8 mouse cellular contexts compared by ENCODE assay signal in genomic region chr11:78327634-78328511, GRCm38 (mm10). TPM values are rescaled to one million over a fixed set of nuclear protein-coding genes. Genes with fewer than 3 reads are reported as not detected.
DNase-seq lines count a peak whose midpoint lies in the region; ATAC-seq and TF ChIP-seq lines count a peak whose summit lies in the region.

Gene Pigs, plus strand, starts transcription at chr11:78328415.

- peak in 1 of 3 experiments; percentile 18; a peak in 1 of 6 replicates for TF ChIP-seq CTCF in MEL (IDR thresholded peaks at IDR 0.05 in 2 of 3, conservative IDR thresholded peaks at IDR 0.05 in 1 of 3; ENCODE audit: control insufficient read depth in 1 of 3, insufficient read depth in 1 of 3, low read depth in 2 of 3, low read length in 3 of 3, poor library complexity in 1 of 3, severe bottlenecking in 1 of 3)
- no peak for TF ChIP-seq CTCF in cerebellum, adult 2 months (IDR thresholded peaks at IDR 0.05; ENCODE audit: borderline replicate concordance, insufficient read depth, low read depth, low read length)

- peaks cover 8% of the 10 kb centered on the region for H3K79me2 ChIP-seq in MEL (ENCODE audit: control insufficient read depth, insufficient read depth, low read length, poor library complexity)

- no peaks in the 10 kb centered on the region for H3K9me3 ChIP-seq in MEL (replicated peaks; ENCODE audit: insufficient read depth, low read length)
- no peaks in the 10 kb centered on the region for H3K9me3 ChIP-seq in lung, embryonic 16.5 days (ENCODE audit: control insufficient read depth, low read length)

- H3K27ac ChIP-seq in MEL (ENCODE audit: control insufficient read depth, low read depth, low read length) = peak within 1 kb of the TSS; percentile 61
- 0 out of 2 replicates have a peak within 1 kb of the TSS, but pooled peaks have one; percentile 55 for H3K27ac ChIP-seq in cerebellum, adult 2 months (ENCODE audit: insufficient read depth, low read length)
- peak within 1 kb of the TSS; percentile 55; the same call in 1 of the 2 replicates for H3K27ac ChIP-seq in lung, embryonic 16.5 days (ENCODE audit: low read length)

- WGBS in cerebellum, adult 2 months = 11% methylated on average over 37 of the region's 37 CpGs
- 10% methylated on average over 37 of the region's 37 CpGs for WGBS in lung, embryonic 16.5 days

- peak; percentile 98 to 99 for ATAC-seq in hematopoietic stem cell, adult 5-6 weeks (replicated peaks in 1 of 2; ENCODE audit: insufficient read depth in 1 of 2, low FRiP score in 2 of 2, low TSS enrichment in 1 of 2, low read depth in 1 of 2, poor library complexity in 2 of 2, severe bottlenecking in 2 of 2)
- ATAC-seq in lung, embryonic 16.5 days (ENCODE audit: low read depth) = peak; percentile 98

- H3K27me3 ChIP-seq in MEL (ENCODE audit: control insufficient read depth in 1 of 2, insufficient read depth in 2 of 2, low read length in 2 of 2) = no peaks in the 10 kb centered on the region
- no peaks in the 10 kb centered on the region for H3K27me3 ChIP-seq in cerebellum, adult 2 months (ENCODE audit: control insufficient read depth, insufficient read depth, low read length)
- no peaks in the 10 kb centered on the region for H3K27me3 ChIP-seq in lung, embryonic 16.5 days (ENCODE audit: control insufficient read depth, insufficient read depth, low read depth, low read length)

- H3K9ac ChIP-seq in MEL (ENCODE audit: control insufficient read depth, low read depth, low read length, poor library complexity, severe bottlenecking) = peak within 1 kb of the TSS; percentile 86
- peak within 1 kb of the TSS; percentile 89 for H3K9ac ChIP-seq in lung, embryonic 16.5 days (ENCODE audit: low read length)

- H3K4me3 ChIP-seq in MEL (ENCODE audit: control insufficient read depth in 1 of 2, insufficient read depth in 1 of 2, low read depth in 2 of 2, low read length in 2 of 2) = peak within 1 kb of the TSS; percentile 67 to 86
- peak within 1 kb of the TSS; percentile 93 for H3K4me3 ChIP-seq in cerebellum, adult 2 months (replicated peaks; ENCODE audit: insufficient read depth, low read depth, low read length)
- H3K4me3 ChIP-seq in lung, embryonic 16.5 days (ENCODE audit: low read length) = peak within 1 kb of the TSS; percentile 66

- H3K4me1 ChIP-seq in MEL (ENCODE audit: control insufficient read depth in 1 of 2, insufficient read depth in 2 of 2, low read length in 2 of 2) = peaks cover 3 to 4% of the 10 kb centered on the region in 2 experiments; a peak in 2 of 4 replicates
- H3K4me1 ChIP-seq in cerebellum, adult 2 months (ENCODE audit: control insufficient read depth, insufficient read depth, low read length) = peaks cover 8% of the 10 kb centered on the region
- H3K4me1 ChIP-seq in lung, embryonic 16.5 days (replicated peaks; ENCODE audit: control insufficient read depth, insufficient read depth, low read length) = peaks cover 15% of the 10 kb centered on the region

- H3K4me2 ChIP-seq in lung, embryonic 16.5 days (ENCODE audit: low read depth, low read length) = peak within 1 kb of the TSS; percentile 93

- no peak; the same call in 1 of the 2 replicates for TF ChIP-seq RAD21 in MEL (IDR thresholded peaks at IDR 0.05; ENCODE audit: low read depth, low read length)

- peaks cover under 1 to 6% of the 10 kb centered on the region in 2 experiments; a peak in 1 of 4 replicates for H3K36me3 ChIP-seq in MEL (ENCODE audit: control insufficient read depth in 1 of 2, insufficient read depth in 2 of 2, low read length in 2 of 2)
- no peaks in the 10 kb centered on the region for H3K36me3 ChIP-seq in lung, embryonic 16.5 days (ENCODE audit: control insufficient read depth, insufficient read depth, low read length)

- peak; percentile 72 to 89; a peak in 3 of 4 replicates for TF ChIP-seq POLR2A in MEL (IDR thresholded peaks at IDR 0.05; ENCODE audit: control insufficient read depth in 1 of 2, insufficient read depth in 1 of 2, low read depth in 1 of 2, low read length in 2 of 2, poor library complexity in 1 of 2)
- peak; percentile 90 for TF ChIP-seq POLR2A in cerebellum, adult 2 months (IDR thresholded peaks at IDR 0.05; ENCODE audit: borderline replicate concordance, insufficient read depth, low read length)

- TF ChIP-seq EP300 in MEL (IDR thresholded peaks at IDR 0.05; ENCODE audit: low read depth in 1 of 2, low read length in 2 of 2) = no peak

- DNase-seq in MEL (ENCODE audit: low read depth, low spot score) = peak; percentile 99
- DNase-seq in cerebellum, adult 2 months = peak; percentile 98
- peak; percentile 96 for DNase-seq in forelimb bud, embryonic 11.5 days (ENCODE audit: low read depth, low spot score)
- DNase-seq in layer of hippocampus, adult 9-10 months (ENCODE audit: low spot score) = peak; percentile 86
- peak; percentile 77 for DNase-seq in ovary, postnatal 10 days (ENCODE audit: low spot score)
- peak; percentile 87 to 93 for DNase-seq in thymus, postnatal 10 days (ENCODE audit: low spot score in 2 of 2)

TF ChIP-seq in MEL, 35 proteins besides CTCF, POLR2A, EP300 and RAD21:
- peak; percentile 74 for TF ChIP-seq ELF1 (IDR thresholded peaks at IDR 0.05; ENCODE audit: low read depth, low read length)
- peak; percentile 93 for TF ChIP-seq TBP (IDR thresholded peaks at IDR 0.05; ENCODE audit: low read depth, low read length)
- TF ChIP-seq MXI1 (IDR thresholded peaks at IDR 0.05; ENCODE audit: low read depth, low read length) = peak; percentile 65
- TF ChIP-seq NRF1 (IDR thresholded peaks at IDR 0.05; ENCODE audit: insufficient read depth, low read depth, low read length, poor library complexity, severe bottlenecking) = peak; percentile 88
- TF ChIP-seq MAX (IDR thresholded peaks at IDR 0.05; ENCODE audit: low read length) = peak; percentile 49; the same call in 1 of the 2 replicates
- TF ChIP-seq KAT2A (conservative IDR thresholded peaks at IDR 0.05; ENCODE audit: low read depth, low read length) = no peak
- TF ChIP-seq NELFE (IDR thresholded peaks at IDR 0.05; ENCODE audit: low read depth, low read length) = peak; percentile 83
- peak; percentile 54; the same call in 1 of the 2 replicates for TF ChIP-seq MYC (IDR thresholded peaks at IDR 0.05; ENCODE audit: low read depth, low read length)
- no peak for TF ChIP-seq GATA1 (IDR thresholded peaks at IDR 0.05; ENCODE audit: low read depth, low read length)
- 0 out of 2 replicates have a peak, but pooled peaks have one; percentile 30 for TF ChIP-seq USF1 (IDR thresholded peaks at IDR 0.05; ENCODE audit: low read depth, low read length)
- peak; percentile 74 for TF ChIP-seq ZNF384 (IDR thresholded peaks at IDR 0.05; ENCODE audit: low read depth, low read length)
- TF ChIP-seq CHD1 (IDR thresholded peaks at IDR 0.05; ENCODE audit: low read depth, low read length) = no peak
- peak; percentile 90 for TF ChIP-seq ZMIZ1 (IDR thresholded peaks at IDR 0.05; ENCODE audit: low read depth, low read length)
- TF ChIP-seq SMC3 (IDR thresholded peaks at IDR 0.05; ENCODE audit: low read depth, low read length) = no peak
- peak; percentile 70 for TF ChIP-seq HCFC1 (IDR thresholded peaks at IDR 0.05; ENCODE audit: low read depth, low read length)
- TF ChIP-seq POLR2AphosphoS2 (IDR thresholded peaks at IDR 0.05; ENCODE audit: low read length) = peak; percentile 72; the same call in 1 of the 2 replicates
- peak; percentile 63 for TF ChIP-seq SIN3A (IDR thresholded peaks at IDR 0.05; ENCODE audit: low read length)
- peak; percentile 33; the same call in 1 of the 2 replicates for TF ChIP-seq TCF12 (IDR thresholded peaks at IDR 0.05; ENCODE audit: low read depth, low read length)

RNA-seq across cellular contexts. Expression of gene Pigs, which starts in this region (rescaled TPM):
- 27.6 and 28.5 TPM in 2 replicates for total RNA-seq in MEL (2012; rRNA removed)
- polyA plus RNA-seq in MEL (2012; ENCODE audit: insufficient read depth in 1 of 2, insufficient read length in 2 of 2, low read depth in 1 of 2, low replicate concordance in 2 of 2, missing spikeins in 1 of 2) = 10 to 100 TPM; 51.2 to 97.1 TPM
- 94.2 and 98.6 TPM in 2 replicates for polyA plus RNA-seq in cerebellum, adult 2 months (2012; rRNA removed)
- total RNA-seq in hematopoietic stem cell, adult 5-6 weeks (2017) = 9.9 and 10.1 TPM in 2 replicates
- polyA plus RNA-seq in lung, embryonic 16.5 days (2015; fragmentation: Nextera tagmentation; extraction: Ambion mirVana) = 81.8 and 84.8 TPM in 2 replicates

Comparison
In these comparisons a context has a peak if more than half of its experiments do, and no peak if none do; other contexts are left out.
1. Peak in every context shown above with its lines: DNase-seq, ATAC-seq, H3K4me3 ChIP-seq and H3K27ac ChIP-seq.